Mouse (Mus musculus) lung, adult 2 months (tissue): ENCODE data around the gene Zfp385c. TPM values are rescaled to one million over a fixed set of nuclear protein-coding genes. Genes with fewer than 3 reads are reported as not detected.

Experiments
- DNase-seq: peaks from one replicate; pipeline ENCODE4 v3.0.0; 2022
- H3K4me1 ChIP-seq: fragments of 200-500 bp; 2 replicates; pipeline ENCODE4 v1.6.1; 2011; ENCODE audit warnings: low read length; ENCODE audit not compliant: control insufficient read depth, insufficient read depth
- H3K4me3 ChIP-seq: fragments of 200-500 bp; replicated peaks from 2 replicates; pipeline ENCODE3; 2011; ENCODE audit warnings: low read depth, mild to moderate bottlenecking, control low read depth, low read length; ENCODE audit errors: extremely low read depth
- CTCF ChIP-seq: fragments of 200-500 bp; IDR thresholded peaks from 2 replicates; pipeline ENCODE4 v1.5.1; 2011; ENCODE audit warnings: mild to moderate bottlenecking, low read length, control low read depth; ENCODE audit not compliant: insufficient read depth
- POLR2A ChIP-seq: fragments of 200-500 bp; IDR thresholded peaks from 2 replicates; pipeline ENCODE4 v1.6.1; 2011; ENCODE audit warnings: low read depth, mild to moderate bottlenecking, control low read depth, low read length, borderline replicate concordance; ENCODE audit errors: extremely low read depth
- WGBS: fragments of 180-500 bp; shearing (Covaris S2); methylation state at CpG from one replicate; pipeline ENCODE4 v1.1.7; 2018; 5-methylcytosine and 5-hydroxymethylcytosine counted together
- polyA plus RNA-seq: library from polyadenylated mRNA; depleted of rRNA; stranded (reverse); fragments of >200 nt; gene quantifications from 2 replicates; pipeline ENCODE4 v1.2.3, GENCODE M21; 2012

Gene Zfp385c
- polyA plus RNA-seq, 1 experiment: 4.9 TPM

DNA sequence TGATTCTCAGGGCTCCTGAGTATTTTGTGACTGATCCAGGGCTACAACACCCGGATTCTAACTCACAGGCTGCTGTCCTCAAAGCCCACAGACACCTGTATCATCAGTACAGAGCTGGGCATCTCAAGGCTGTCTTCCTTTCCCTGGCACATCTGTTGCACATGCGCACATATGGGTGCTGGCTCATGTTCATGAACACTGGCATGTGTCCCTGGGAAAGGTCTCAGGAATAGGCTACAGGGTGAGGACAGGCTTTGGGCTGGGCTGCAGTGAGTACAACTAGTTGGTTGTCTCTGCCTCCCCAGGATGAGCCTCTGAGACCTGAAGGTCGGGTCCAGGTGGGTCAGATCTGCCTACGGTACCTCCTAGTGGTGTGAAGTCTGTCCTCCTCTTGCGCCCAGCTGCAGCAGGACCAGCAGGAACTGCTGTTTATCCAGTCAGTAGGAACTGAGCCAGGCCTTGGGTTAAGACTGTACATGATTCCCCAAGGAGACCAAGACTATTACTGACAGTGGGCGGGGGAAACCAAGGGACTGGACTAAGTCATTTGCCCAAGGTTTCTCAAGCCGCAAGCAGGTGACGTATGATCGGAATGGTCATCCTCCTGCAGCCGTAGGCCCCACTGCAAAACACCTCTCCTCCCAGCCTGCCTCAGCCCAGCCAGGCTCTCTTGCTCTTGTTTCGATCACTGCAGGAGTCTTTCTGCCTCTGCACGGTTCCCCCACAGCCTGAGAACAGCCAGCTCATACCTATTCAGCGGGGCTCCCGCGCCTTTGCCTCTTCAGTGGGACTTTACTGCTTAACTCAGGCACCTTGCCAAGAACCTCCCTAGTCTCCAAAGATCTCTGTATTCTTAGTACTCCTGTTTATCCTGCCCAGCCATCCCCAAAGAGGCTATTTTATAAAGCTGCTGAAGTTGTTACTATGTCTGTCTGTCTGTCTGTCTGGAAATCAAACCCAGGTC lies 48.4 kb downstream of the Zfp385c start:
- Histone ChIP-seq H3K4me1 (no peaks in the 10 kb centered on the region; the same call in 1 of the 2 replicates), H3K4me3 (no peak overlapping the region)
- WGBS: 62% methylated on average over 15 of the region's 15 CpGs
- no peak for DNase-seq
- no peak for TF ChIP-seq POLR2A
- TF ChIP-seq CTCF: no peak

DNA sequence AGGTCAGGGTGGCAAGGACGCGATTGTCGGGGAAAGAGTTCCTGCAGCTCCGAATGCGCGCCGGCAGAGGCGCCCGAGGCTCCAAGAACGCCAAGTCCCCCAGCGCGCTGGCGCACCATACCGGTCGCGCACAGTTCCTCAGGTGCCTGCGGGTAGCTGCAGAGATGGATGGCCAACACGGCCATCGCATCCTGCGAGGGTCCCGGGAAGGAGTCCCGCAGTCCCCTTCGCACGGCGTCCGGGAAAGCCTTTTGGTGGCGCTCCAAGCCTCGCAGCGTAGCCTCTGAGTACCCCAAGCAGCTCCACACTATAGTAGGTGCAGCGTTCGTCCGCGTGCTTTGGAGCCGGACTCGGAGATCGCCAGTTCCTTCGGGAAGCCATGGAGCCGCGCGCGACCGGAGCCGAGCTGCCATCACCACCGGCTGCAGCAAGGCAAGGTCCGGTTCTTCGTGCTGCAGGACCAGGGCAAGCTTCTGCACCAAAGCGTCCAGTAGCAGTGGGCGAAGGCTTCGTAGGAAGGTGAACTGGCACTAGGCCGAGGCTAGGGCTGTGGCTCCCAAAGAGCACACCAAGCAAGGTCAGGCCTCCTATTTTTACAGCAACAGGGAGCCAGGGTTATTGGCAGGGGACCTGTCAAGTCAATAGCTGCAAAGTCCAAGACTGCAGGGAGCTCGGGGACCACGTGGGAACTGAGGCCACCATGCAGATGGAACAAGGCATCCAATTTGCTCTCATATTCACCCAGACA lies 51.9 kb downstream of the Zfp385c start:
- TF ChIP-seq POLR2A (no peak), CTCF (peak; percentile 20; the same call in 1 of the 2 replicates)
- WGBS: 8% methylated on average over 52 of the region's 52 CpGs
- H3K4me3 ChIP-seq: no peak overlapping the region
- H3K4me1 ChIP-seq: no peaks in the 10 kb centered on the region; the same call in 1 of the 2 replicates
- DNase-seq: no peak

DNA sequence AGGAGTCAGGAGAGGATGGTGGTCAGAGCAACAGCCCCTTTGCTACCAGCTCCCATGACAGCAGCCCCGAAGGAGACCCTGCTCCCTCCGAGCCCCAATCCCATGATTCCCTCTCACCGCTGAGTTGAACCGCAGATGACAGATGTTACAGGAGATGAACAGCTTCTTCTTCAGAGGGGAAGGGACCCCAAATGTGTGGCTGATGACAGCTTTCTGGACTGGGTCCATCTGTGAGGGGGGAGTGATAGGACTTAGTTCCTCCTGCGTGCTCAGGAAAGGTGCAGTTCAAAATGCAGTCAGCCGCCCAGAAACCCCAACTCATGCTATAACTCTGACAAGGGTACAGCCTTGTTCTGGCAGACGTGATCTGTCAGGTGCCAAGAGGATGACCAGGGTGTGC lies 57.7 kb downstream of the Zfp385c start:
- TF ChIP-seq CTCF (no peak), POLR2A (no peak)
- Histone ChIP-seq H3K4me1 (no peaks in the 10 kb centered on the region), H3K4me3 (no peak overlapping the region)
- 60% methylated on average over 7 of the region's 7 CpGs for WGBS
- no peak for DNase-seq

DNA sequence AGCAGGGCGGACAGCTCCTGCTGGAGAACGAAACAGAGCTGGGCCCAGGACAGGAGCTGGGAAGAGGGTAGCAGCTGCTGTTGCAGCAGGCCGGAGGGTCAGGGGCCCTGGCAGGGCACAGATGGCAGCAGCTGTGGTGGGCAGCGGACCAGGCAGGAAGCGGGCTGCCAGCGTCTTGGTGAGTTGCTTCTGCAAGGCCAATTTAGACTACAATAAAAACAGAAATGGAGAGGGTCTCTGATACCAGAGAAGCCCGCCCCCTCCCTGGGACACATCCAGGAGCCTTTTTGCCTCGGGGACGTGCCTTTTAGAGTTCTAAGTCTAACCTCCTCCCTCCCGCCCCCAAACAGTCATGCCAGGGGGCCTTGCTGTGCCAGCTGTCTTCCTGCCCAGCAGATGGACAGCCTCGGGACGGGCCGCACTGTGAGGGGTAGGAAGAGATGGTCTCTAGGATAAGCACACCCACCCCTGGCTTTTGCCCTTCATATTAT lies 63.3 kb downstream of the Zfp385c start:
- no peak overlapping the region for H3K4me3 ChIP-seq
- no peak for TF ChIP-seq POLR2A
- no peak for TF ChIP-seq CTCF
- H3K4me1 ChIP-seq: peaks cover 11% of the 10 kb centered on the region
- no peak for DNase-seq
- 37% methylated on average over 13 of the region's 13 CpGs for WGBS

DNA sequence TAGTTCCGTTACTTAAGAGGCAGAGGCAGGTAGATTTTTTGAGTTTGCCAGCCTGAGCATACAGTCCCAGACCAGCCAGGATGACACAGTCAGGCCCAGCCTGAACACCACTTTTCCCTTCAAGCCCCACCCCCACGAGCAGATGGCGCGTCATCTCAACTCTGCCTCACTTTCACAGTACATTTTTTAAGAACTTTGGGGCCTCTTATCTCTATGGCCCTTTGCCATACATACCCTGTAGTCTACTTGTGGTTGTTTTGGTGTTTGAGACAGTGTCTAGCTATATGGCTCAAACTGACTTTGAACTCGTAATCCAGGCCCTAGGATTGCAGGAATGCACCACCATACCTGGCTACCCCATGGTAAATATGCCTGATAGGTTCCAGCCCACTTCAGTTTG lies 64.2 kb downstream of the Zfp385c start:
- Histone ChIP-seq H3K4me3 (no peak overlapping the region), H3K4me1 (peaks cover 12% of the 10 kb centered on the region)
- 83% methylated on average over 5 of the region's 5 CpGs for WGBS
- DNase-seq: no peak
- TF ChIP-seq CTCF (no peak), POLR2A (no peak)

DNA sequence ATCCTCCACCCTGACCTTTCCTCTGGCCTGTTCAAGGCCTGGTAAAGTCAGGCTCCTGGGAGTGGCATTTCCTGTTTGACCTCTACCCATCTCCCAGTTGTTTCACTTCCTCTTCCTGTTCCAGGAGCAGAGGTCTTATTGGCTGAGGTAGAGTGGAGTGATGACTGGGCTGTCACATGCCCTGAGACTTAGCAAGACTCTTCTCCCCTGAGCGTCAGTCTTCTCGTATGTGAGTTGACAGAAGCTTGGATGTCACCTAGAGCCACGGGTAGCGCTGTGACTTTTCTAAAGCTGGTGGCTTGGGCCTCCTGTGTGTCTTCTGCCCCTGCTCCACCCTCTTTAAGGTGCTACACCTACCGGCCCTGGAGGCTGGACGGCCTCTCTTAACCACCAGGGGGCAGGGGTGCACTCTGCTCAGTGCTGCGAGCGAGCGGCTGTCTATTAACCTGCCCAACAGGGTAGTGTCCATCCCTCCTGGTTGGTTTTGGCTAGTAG lies 65.5 kb downstream of the Zfp385c start:
- TF ChIP-seq CTCF (peak; percentile 69), POLR2A (no peak)
- peak; percentile 74 for DNase-seq
- 10% methylated on average over 9 of the region's 9 CpGs for WGBS
- Histone ChIP-seq H3K4me3 (no peak overlapping the region), H3K4me1 (peaks cover 12% of the 10 kb centered on the region)

DNA sequence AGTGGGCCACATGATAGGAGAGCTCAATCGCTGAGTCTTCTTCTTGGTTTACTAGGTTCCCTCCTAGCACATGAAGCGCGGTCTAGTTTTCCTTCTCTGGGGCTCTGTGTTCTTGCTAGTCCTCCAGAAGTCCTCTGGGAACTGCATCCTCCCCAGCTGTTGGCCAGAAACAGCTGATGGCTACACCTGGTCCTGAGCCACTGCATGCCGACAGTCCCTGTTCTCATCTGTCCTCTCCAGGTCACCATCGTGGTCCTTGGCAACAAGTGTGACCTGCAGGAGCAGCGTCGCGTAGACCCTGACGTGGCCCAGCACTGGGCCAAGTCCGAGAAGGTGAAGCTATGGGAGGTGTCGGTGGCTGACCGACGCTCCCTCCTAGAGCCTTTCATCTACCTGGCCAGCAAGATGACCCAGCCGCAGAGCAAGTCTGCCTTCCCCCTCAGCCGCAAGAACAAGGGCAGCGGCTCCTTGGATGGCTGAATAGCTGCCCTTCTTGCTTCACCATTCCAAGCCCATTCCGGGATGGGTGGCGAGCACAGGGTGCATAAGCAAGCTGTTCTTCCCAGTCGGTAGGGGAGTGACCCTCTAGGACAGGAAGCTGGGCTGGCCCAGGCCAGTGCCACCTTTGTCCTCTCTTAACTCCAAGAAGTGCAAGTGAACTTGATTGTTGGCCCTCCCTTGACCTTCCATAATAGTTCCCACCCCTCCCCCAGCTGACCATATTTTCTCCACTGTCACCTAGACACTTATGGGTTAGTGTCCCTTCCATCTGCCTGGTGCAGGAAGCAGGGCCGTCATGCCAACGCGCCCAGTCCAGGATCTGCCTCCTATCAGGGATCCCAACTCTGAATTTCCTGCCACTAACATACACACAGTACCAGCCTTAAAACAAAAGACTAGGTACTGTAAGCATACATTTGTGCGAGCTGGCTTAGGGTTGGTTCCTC lies 66.2 kb downstream of the Zfp385c start:
- WGBS: 84% methylated on average over 23 of the region's 23 CpGs
- H3K4me1 ChIP-seq: peaks cover 12% of the 10 kb centered on the region
- no peak overlapping the region for H3K4me3 ChIP-seq
- DNase-seq: no peak
- no peak for TF ChIP-seq POLR2A
- no peak for TF ChIP-seq CTCF

DNA sequence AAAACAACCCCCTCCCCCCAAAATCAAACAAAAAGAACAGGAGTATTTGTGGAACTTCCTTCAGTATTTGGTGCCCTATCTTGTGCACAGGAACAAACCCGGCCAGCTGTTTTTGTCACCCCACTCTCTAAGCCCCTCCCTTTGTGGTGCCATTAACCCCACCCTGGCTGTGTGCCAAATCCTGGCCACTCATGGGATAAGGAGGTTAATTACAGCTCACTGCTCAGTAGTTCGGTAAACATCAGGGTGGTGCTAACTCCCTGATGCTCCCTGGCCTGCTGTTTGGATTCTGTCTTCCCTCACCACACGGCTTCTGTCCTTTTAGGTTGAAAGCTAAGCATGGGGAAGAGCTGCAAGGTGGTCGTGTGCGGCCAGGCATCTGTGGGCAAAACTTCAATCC lies 68.4 kb downstream of the Zfp385c start:
- TF ChIP-seq POLR2A: no peak
- TF ChIP-seq CTCF: no peak
- peaks cover 16% of the 10 kb centered on the region for H3K4me1 ChIP-seq
- peak overlapping the region; percentile 47 for H3K4me3 ChIP-seq
- DNase-seq: peak; percentile 51
- 26% methylated on average over 5 of the region's 5 CpGs for WGBS

DNA sequence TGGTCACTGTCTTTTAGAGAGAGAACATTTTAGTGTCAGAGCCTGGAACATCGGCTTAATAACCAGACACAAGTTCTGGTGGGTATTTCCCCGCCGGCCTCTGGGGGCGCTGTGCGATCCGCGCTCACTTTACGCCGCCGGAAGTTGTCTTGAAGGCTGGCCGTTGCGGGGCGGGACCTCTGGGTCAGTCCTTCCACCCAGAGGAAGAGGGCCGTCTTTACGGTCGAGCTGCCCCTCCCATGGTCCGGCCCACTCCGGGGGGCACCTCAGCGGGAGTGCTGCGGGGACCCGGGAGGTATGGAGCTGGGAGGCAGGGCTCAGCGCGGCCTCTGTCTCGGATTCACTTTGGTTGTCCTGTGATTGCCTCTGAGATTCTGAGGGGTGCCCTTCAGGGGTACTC lies 69.5 kb downstream of the Zfp385c start:
- Histone ChIP-seq H3K4me3 (peak overlapping the region; percentile 88), H3K4me1 (peaks cover 16% of the 10 kb centered on the region)
- under 1% methylated on average over 24 of the region's 24 CpGs for WGBS
- DNase-seq: peak; percentile 93
- TF ChIP-seq CTCF (peak; percentile 64), POLR2A (peak; percentile 83)
